Mouse (Mus musculus) layer of hippocampus, postnatal 14 days (tissue): ENCODE measurements around the gene CK137956. TPM values are rescaled to one million over a fixed set of nuclear protein-coding genes. Genes with fewer than 3 reads are reported as not detected.

Source experiments
- DNase-seq, 2 experiments: peaks; one replicate each; pipeline ENCODE4 v3.0.0; 2021 to 2022; ENCODE audit warnings: low spot score in 2 of 2, mixed read lengths in 1 of 2
- total RNA-seq, 2 experiments: library from RNA; stranded (reverse); gene quantifications; 2 replicates each; pipeline ENCODE4 v1.2.3; 2021

The CK137956 gene
- total RNA-seq, 2 experiments from 2014 or later, result 1.3 TPM

GRCm38 (mm10) chr4:127935369-127935768 lies 35.4 kb downstream of the CK137956 start:
- DNase-seq, result peak; percentile 11 to 15

GRCm38 (mm10) chr4:127913551-127913950 lies 57.2 kb downstream of the CK137956 start:
- DNase-seq, result no peak

GRCm38 (mm10) chr4:127907151-127907550 lies 63.6 kb downstream of the CK137956 start:
- DNase-seq, result peak; percentile 7 to 22

- DNase-seq, result no peak
Measured at GRCm38 (mm10) chr4:127903954-127904353, 66.8 kb downstream of the CK137956 start.

GRCm38 (mm10) chr4:127900893-127901456 lies 69.8 kb downstream of the CK137956 start:
- DNase-seq, result no peak

GRCm38 (mm10) chr4:127889071-127889470 lies 81.7 kb downstream of the CK137956 start:
- no peak for DNase-seq

GRCm38 (mm10) chr4:127878966-127879365 lies 91.8 kb downstream of the CK137956 start:
- no peak for DNase-seq

Other genes with a start within 250 kb of the CK137956 start
- 10 to 100 TPM; 39.8 to 44.0 TPM for gene Csmd2, start 16.9 kb upstream of the CK137956 start, total RNA-seq